Mouse (Mus musculus): ENCODE data around the gene Bbs4. TPM values are rescaled to one million over a fixed set of nuclear protein-coding genes. Genes with fewer than 3 reads are reported as not detected.
A peak's percentile ranks its signal among the peaks of the same experiment; 100 is the strongest.

The Bbs4 gene
- total RNA-seq, 2 experiments from 2014 or later = 41.3 to 45.4 TPM

- DNase-seq = no peak
Observed at GRCm38 (mm10) chr9:59291688-59292492, 61.4 kb downstream of the Bbs4 start.

- DNase-seq = peak; percentile 97 to 99
Observed at GRCm38 (mm10) chr9:59290957-59291687, 62.2 kb downstream of the Bbs4 start, which contains the start of gene Adpgk. TSS of gene Adpgk (plus strand) at chr9:59291558.

GRCm38 (mm10) chr9:59289529-59290115 lies 63.7 kb downstream of the Bbs4 start:
- DNase-seq = no peak

- DNase-seq = no peak
Observed at GRCm38 (mm10) chr9:59288685-59289410, 64.5 kb downstream of the Bbs4 start.

GRCm38 (mm10) chr9:59288058-59288457 lies 65.2 kb downstream of the Bbs4 start:
- no peak for DNase-seq

- no peak for DNase-seq
Observed at GRCm38 (mm10) chr9:59285614-59286013, 67.7 kb downstream of the Bbs4 start.

- DNase-seq = no peak
Observed at GRCm38 (mm10) chr9:59282683-59282986, 70.7 kb downstream of the Bbs4 start.

GRCm38 (mm10) chr9:59281871-59282682 lies 71.2 kb downstream of the Bbs4 start:
- peak; percentile 74 to 76 for DNase-seq

- DNase-seq = no peak
Observed at GRCm38 (mm10) chr9:59280888-59281287, 72.4 kb downstream of the Bbs4 start.

- DNase-seq = no peak
Observed at GRCm38 (mm10) chr9:59278694-59279093, 74.6 kb downstream of the Bbs4 start.

- no peak for DNase-seq
Observed at GRCm38 (mm10) chr9:59278199-59278598, 75.1 kb downstream of the Bbs4 start.

- DNase-seq = no peak
Observed at GRCm38 (mm10) chr9:59274846-59275455, 78.4 kb downstream of the Bbs4 start.

GRCm38 (mm10) chr9:59273199-59273598 lies 80.1 kb downstream of the Bbs4 start:
- no peak for DNase-seq

Other genes starting within 250 kb of the Bbs4 start
- gene Adpgk, start 62.0 kb downstream of the Bbs4 start, total RNA-seq (2021) = 10 to 100 TPM; 17.0 to 17.5 TPM
- 100 to 1,000 TPM; 108 to 111 TPM for gene Arih1, start 133.1 kb upstream of the Bbs4 start, total RNA-seq (2021)
- 10 to 100 TPM; 50.9 to 51.6 TPM for gene Hexa, start 186.0 kb upstream of the Bbs4 start, total RNA-seq (2021)
- 1 to 10 TPM; 2.1 to 2.7 TPM for gene Tmem202, start 186.3 kb upstream of the Bbs4 start, total RNA-seq (2021)
- 10 to 100 TPM; 28.6 to 29.8 TPM for gene Celf6, start 224.4 kb upstream of the Bbs4 start, total RNA-seq (2021)